Mouse (Mus musculus) yolk sac, embryonic 10.5 days (tissue): Measurements from ENCODE around the gene Lrrc75b.
"Not testable (repeated sequence)": the region's sequence is repeated elsewhere in the genome, so short reads cannot be mapped to it uniquely, and the experiment has no call there.

Experiments
- DNase-seq: peaks from one replicate; pipeline ENCODE4 v3.0.0-alpha.2; 2017; ENCODE audit warnings: low spot score

Gene Lrrc75b

GRCm38 (mm10) chr10:75568029-75568428 lies 7.9 kb upstream of the Lrrc75b start:
- DNase-seq = no peak

GRCm38 (mm10) chr10:75566765-75567164 lies 6.6 kb upstream of the Lrrc75b start:
- not testable (repeated sequence) for DNase-seq

GRCm38 (mm10) chr10:75566321-75566720 lies 6.2 kb upstream of the Lrrc75b start:
- no peak for DNase-seq

- DNase-seq = peak; percentile 91
Observed at GRCm38 (mm10) chr10:75565906-75566305, 5.8 kb upstream of the Lrrc75b start.

GRCm38 (mm10) chr10:75565436-75565835 lies 5.3 kb upstream of the Lrrc75b start:
- DNase-seq = peak; percentile 49

GRCm38 (mm10) chr10:75564687-75565265 lies 4.6 kb upstream of the Lrrc75b start:
- no peak for DNase-seq

- no peak for DNase-seq
Observed at GRCm38 (mm10) chr10:75562596-75562995, 2.5 kb upstream of the Lrrc75b start.

GRCm38 (mm10) chr10:75561071-75561654 lies 1.0 kb upstream of the Lrrc75b start, which contains the start of gene Ggt1:
Ggt1 (plus strand) TSS chr10:75561604.
- DNase-seq = no peak

- DNase-seq = no peak
Observed at GRCm38 (mm10) chr10:75560549-75560899, 394 bp upstream of the Lrrc75b start.

- no peak for DNase-seq
Observed at GRCm38 (mm10) chr10:75559041-75559675, 972 bp downstream of the Lrrc75b start.

GRCm38 (mm10) chr10:75558515-75558914 lies 1.6 kb downstream of the Lrrc75b start:
- no peak for DNase-seq

GRCm38 (mm10) chr10:75556026-75556425 lies 4.1 kb downstream of the Lrrc75b start:
- DNase-seq = no peak

GRCm38 (mm10) chr10:75555557-75555956 lies 4.6 kb downstream of the Lrrc75b start:
- no peak for DNase-seq

- DNase-seq = no peak
Observed at GRCm38 (mm10) chr10:75554090-75554489, 6.0 kb downstream of the Lrrc75b start.

- no peak for DNase-seq
Observed at GRCm38 (mm10) chr10:75552701-75553450, 7.3 kb downstream of the Lrrc75b start.

- DNase-seq = no peak
Observed at GRCm38 (mm10) chr10:75552106-75552505, 8.0 kb downstream of the Lrrc75b start.

- DNase-seq = no peak
Observed at GRCm38 (mm10) chr10:75551175-75551574, 9.0 kb downstream of the Lrrc75b start.

GRCm38 (mm10) chr10:75549886-75550285 lies 10.2 kb downstream of the Lrrc75b start:
- no peak for DNase-seq

GRCm38 (mm10) chr10:75548486-75548885 lies 11.6 kb downstream of the Lrrc75b start:
- DNase-seq = no peak

GRCm38 (mm10) chr10:75547901-75548300 lies 12.2 kb downstream of the Lrrc75b start:
- no peak for DNase-seq

GRCm38 (mm10) chr10:75536123-75536522 lies 24.0 kb downstream of the Lrrc75b start:
- DNase-seq = no peak

GRCm38 (mm10) chr10:75535423-75535822 lies 24.7 kb downstream of the Lrrc75b start:
- DNase-seq = no peak

GRCm38 (mm10) chr10:75534934-75535333 lies 25.2 kb downstream of the Lrrc75b start:
- DNase-seq = no peak
